Mouse (Mus musculus) B cell, adult (primary cell): ENCODE measurements around the gene Fbxo21. TPM values are rescaled to one million over a fixed set of nuclear protein-coding genes. Genes with fewer than 3 reads are reported as not detected.

Source experiments
- total RNA-seq: library from RNA; stranded (reverse); gene quantifications from 4 replicates; pipeline ENCODE4 v1.2.4, GENCODE M21; 2023; ENCODE audit not compliant: inconsistent age

Fbxo21 gene
- 25.2 to 28.8 TPM (median 26.3 TPM) in 4 replicates for total RNA-seq

GRCm38 (mm10) chr5:117976657-117977500 lies at the start of gene Fbxo21:
Gene Fbxo21, plus strand, starts transcription at chr5:117976730.

GRCm38 (mm10) chr5:118027698-118028190 lies 51.2 kb downstream of the Fbxo21 start, which contains the start of gene Tesc:
Gene Tesc, plus strand, starts transcription at chr5:118027743.

Other genes starting within 250 kb of the Fbxo21 start
- gene Nos1, start 195.7 kb upstream of the Fbxo21 start, total RNA-seq = 0.10 to 0.33 TPM (median 0.20 TPM) in 4 replicates
- not detected in 4 replicates for gene Tesc, start 51.0 kb downstream of the Fbxo21 start, total RNA-seq
- gene Fbxw8, start 178.7 kb downstream of the Fbxo21 start, total RNA-seq = 19.3 to 21.1 TPM (median 20.2 TPM) in 4 replicates
- gene Hrk, start 187.9 kb downstream of the Fbxo21 start, total RNA-seq = not detected in 4 replicates